Mouse (Mus musculus) mature B cell (primary cell): ENCODE measurements around the gene Akap8l.

Experiments
- in situ Hi-C: fragments of 300-500 bp; cut with MboI; formaldehyde crosslinking; loops from 2 replicates; pipeline ENCODE4 v1.14.3; 2019

Akap8l gene

DNA sequence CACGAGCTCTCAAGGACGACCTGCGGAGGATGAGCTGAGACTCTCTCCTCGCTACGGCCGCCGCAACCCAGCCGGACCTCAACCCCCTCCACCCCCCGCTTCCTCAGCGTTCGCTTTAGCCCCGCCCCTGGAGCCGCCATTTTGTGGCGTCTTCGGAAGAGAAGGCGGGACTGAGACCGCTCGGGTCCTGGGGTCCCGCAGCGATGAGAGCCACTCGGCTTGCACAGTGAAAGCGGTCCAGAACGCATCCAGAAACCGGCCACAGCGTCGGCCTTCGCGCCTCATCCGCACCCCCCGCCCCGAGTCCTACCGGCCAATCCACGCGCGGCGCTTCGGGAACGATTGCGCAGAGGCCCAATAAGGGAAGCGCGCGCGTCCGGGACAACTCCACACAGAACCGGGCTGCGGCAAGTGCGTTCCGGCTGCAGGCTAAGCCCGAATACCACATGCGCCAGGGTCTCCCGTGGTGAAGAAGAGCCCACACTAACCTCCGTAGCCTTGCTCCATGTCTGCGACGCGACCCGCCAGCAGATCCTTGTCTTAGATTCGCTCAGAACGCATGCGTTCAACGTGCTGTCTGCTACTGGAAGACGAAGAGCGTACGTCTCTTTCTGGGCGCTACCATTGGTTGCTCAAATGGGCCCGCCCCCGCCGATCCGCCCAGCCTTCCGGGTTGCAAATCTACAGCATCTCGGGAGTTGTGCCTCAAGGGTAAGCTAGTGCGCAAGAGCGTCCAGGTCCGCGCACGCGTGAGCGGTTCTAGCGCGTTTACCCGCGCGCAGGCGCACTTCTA lies 29.6 kb downstream of the Akap8l start, which contains the start of gene Akap8:
Akap8 (minus strand) TSS at position 642 of the 793 bp plus-strand sequence.
- in situ Hi-C loops = no loop called here

- in situ Hi-C loops = no loop called here
Measured at GRCm38 (mm10) chr17:32319950-32320349, 30.5 kb downstream of the Akap8l start.

DNA sequence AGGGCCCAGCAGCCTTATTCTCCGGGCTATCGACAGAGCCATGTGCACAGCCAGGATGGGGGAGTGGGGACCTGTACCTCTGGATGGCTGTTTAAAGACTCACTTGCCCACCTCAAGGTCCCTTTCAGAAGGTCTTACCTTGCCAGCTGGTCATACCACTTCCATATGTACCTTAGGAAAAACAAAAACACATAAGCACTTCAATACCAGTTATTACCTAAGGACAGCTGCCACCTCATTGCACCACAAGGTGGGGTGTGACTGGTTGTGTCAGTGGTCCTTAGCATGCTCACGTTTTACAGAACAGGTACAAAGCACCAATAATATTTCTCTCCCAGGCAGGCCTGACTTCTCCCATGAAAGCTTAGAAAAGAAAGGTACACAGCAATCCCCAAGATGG lies 32.7 kb downstream of the Akap8l start:
- in situ Hi-C loops = no loop called here

DNA sequence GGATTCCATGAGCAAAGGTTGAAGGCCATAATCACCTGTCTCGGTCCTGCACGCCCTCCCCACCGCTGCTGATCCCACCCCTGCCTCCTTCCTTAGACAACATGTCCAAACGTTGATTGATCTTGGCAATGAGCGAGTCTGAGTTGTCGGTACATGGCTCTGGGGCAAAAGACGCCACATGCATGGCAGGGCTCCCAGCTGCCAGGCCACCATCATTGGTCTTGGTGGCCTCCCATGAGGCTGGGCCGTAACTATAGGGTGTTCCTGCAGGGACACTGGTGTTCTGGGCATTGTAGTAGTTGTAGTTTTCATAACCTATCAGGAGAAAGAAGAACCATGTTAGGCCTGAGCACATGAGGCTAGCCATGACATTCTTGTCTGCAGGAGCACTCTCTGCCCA lies 33.4 kb downstream of the Akap8l start:
- in situ Hi-C loops = no loop called here

DNA sequence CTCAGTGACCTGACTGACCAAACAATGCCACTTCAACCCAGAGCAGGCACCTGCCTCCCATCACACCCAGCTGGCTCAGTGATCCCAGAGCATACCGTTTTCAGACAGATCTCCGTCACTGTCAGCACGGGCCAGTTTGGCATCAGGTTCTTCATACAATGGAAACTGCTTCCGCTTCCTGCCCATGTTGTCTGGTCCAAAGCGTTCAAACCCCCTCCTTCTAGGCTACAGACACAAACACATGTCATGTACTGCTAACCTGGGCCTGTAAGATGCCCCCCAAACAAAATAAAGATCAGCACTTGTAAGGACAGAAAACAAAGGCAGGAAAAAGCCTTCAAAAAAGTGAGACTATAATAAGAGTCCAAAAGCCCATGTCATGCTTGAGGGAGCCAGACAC lies 34.8 kb downstream of the Akap8l start:
- in situ Hi-C loops = no loop called here

DNA sequence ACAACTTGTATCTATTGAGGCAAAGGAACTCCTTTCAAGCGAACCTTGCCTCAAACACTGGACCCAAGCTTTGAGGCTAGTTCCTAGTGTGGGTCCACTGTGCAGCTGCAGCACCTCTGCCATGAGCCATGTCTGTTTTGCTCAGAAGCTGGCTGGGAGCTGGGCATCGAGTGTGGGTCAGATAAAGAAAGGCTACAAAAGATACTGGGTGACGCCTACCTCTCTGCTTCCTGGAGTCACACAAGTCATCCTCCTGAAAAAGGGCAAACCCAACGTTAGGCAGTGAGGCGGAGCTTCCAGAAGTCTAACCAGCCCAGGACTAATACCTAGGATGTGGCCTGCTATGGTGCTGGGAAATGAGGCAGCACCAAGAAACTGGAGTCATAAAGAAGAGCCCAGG lies 36.5 kb downstream of the Akap8l start:
- in situ Hi-C loops = no loop called here

DNA sequence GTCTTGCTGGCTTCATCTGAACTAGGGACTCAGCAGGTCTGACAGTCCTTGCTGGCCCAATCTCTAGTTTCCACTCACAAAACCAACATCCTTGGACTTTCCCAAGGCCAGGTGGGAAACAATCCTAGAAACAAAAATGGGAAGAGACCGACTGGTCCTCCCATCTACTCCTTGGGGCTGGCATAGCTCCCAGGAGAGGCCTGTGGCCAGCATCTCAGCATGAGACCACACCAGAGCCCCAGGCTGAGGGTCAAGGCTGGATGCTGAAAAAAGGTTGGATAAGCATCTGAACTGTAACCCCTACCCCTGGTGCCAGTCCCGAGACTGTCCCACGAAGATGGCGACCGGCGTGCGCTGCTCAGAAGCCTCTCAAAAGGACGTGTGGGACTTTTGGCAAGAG lies 37.6 kb downstream of the Akap8l start:
- in situ Hi-C loops = no loop called here

DNA sequence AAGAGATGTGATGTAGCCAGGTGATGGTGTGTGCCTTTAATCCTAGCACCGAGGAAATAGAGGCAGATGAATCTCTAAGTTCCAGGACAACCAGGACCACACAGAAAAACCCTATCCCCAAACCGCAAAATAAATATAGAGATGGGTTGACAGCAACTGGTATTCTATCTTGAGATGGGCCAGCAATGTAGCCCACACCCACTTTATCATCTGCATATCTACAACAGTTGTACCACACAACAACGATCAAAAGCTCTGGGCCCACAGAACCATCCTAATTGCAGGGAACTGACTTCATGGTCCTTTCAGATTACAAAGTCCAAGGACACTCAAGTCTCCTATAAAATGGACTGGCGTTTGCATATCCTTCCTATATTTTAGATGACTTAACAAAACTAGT lies 42.4 kb downstream of the Akap8l start:
- in situ Hi-C loops = no loop called here

- in situ Hi-C loops = no loop called here
Measured at GRCm38 (mm10) chr17:32298125-32298524, 52.3 kb downstream of the Akap8l start.

GRCm38 (mm10) chr17:32295901-32296300 lies 54.5 kb downstream of the Akap8l start:
- in situ Hi-C loops = no loop called here

GRCm38 (mm10) chr17:32295160-32295559 lies 55.2 kb downstream of the Akap8l start:
- in situ Hi-C loops = no loop called here

DNA sequence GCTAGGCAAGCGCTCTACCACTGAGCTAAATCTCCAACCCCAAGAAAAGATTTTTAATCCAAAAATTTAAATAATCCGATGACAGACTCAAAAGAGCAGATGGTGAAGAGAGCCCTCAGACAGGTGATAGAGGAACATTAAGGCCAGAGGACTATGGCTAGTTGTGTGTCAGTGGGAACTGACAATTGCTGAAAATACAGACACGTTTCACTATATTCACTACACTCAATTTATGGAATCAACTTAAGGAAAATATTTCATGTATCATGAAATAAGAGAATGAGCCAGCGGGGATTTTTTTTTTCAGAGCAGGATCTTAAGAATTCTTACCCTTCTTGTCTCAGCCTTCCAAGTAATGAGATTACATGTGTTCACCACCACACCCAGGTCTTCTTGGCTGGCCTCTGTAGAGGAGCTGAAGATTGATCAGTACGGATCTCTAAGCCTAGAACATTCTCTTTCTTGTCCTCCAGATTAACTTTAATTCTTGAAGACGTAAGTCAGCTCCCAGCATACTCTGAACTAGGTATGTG lies 65.2 kb downstream of the Akap8l start:
- in situ Hi-C loops = no loop called here

DNA sequence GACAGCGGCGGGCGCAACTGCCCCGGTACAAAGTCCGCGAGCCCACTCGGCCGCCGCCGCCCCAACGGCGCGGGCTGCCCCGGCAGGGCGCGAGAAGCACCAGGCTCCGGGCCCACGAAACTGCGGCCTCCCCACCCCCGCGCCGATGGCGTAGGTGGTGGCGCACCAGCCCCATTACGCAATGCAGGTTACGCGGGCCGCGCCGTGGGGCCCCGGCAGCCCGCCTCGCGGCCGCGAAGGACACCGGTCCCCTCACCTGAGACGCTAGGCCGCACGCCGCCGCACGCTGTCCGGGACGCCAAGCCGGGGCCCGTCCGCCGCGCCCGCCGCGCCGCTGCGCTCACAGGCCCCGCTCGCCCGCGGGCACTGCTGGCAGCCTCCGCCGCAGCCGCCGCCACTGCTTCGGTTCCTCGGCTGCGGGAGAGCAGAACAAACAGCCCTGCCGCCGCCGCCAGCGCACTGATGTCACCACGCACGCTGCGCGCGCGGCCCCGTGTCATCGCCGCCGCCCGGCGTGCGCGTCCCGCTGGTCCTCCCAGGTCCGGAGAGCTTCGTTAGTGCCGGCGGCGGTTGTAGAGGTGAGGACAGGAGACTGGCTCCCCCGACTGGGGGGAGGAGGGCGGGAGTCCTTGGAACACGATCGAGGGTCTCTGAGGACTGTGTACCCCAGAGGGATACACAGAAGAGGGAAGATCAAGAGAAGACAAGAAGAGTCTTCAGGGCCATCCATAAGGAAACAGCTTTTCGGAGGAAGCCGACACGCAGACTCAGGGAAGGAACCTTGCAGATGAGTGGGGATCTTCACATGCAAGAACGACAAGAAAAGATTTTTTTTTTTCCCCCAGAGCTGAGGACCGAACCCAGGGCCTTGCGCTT lies 65.9 kb downstream of the Akap8l start, which contains the start of gene Brd4:
Brd4 (minus strand) TSS at position 461 of the 876 bp plus-strand sequence.
- in situ Hi-C loops = no loop called here

- in situ Hi-C loops = no loop called here
Measured at GRCm38 (mm10) chr17:32283771-32284221, 66.6 kb downstream of the Akap8l start.

GRCm38 (mm10) chr17:32283341-32283740 lies 67.1 kb downstream of the Akap8l start:
- in situ Hi-C loops = no loop called here

GRCm38 (mm10) chr17:32281611-32282310 lies 68.6 kb downstream of the Akap8l start:
- in situ Hi-C loops = no loop called here

DNA sequence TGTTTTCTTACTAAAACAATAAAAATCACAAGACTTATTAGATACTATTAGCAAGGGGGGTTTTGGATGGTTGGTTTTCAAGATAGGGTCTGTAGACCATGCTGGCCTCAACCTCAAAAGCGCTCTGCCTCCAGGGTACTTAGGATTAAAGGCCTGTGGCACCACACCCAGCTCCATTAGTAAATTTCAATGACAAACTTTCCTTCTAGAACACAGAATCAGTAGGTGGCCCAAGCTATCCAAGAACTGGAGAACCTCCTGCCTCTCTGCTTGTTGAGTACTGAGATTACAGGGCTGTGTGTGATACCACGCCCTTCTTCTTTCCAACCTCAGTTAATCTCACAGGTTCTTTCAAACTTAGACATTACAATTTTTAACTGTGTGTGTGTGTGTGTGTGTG lies 69.3 kb downstream of the Akap8l start:
- in situ Hi-C loops = no loop called here

GRCm38 (mm10) chr17:32280575-32280974 lies 69.8 kb downstream of the Akap8l start:
- in situ Hi-C loops = no loop called here

- in situ Hi-C loops = no loop called here
Measured at GRCm38 (mm10) chr17:32277201-32277600, 73.2 kb downstream of the Akap8l start.

DNA sequence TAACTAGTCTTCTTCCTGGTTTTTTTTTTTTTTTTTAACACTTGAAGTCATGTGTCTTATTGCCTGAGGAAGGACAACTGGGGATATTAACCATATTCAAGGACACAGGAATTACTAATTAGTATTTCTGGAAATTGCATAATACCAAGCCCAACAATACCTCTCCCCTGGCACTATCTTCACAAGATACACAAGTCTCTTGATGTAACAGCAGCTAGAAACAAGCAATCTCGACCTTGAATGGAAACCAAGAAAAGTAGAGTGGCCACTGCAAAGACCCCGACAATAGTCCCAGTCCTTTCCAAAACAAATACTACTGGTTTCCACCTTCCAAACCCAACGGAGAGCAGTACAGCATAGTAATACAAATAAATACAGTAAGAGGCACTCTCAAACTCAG lies 74.8 kb downstream of the Akap8l start:
- in situ Hi-C loops = no loop called here
